Mouse (Mus musculus) retina, adult 2 months (tissue): ENCODE measurements around the gene Vav2.
A peak's percentile ranks its signal among the peaks of the same experiment; 100 is the strongest.

Experiments used
- DNase-seq: peaks from one replicate; pipeline ENCODE4 v3.0.0-alpha.2; 2012; ENCODE audit warnings: low read depth, low spot score

Gene Vav2

GRCm38 (mm10) chr2:27426855-27427457 is at the start of gene Vav2:
Gene Vav2 (minus strand): TSS chr2:27427033.
- peak; percentile 45 for DNase-seq

- DNase-seq: peak; percentile 82
Observed at GRCm38 (mm10) chr2:27475495-27476302, 48.9 kb upstream of the Vav2 start.

- peak; percentile 36 for DNase-seq
Observed at GRCm38 (mm10) chr2:27474621-27475484, 48.0 kb upstream of the Vav2 start.

GRCm38 (mm10) chr2:27473911-27474310 is 47.1 kb upstream of the Vav2 start:
- no peak for DNase-seq

- no peak for DNase-seq
Observed at GRCm38 (mm10) chr2:27473061-27473765, 46.4 kb upstream of the Vav2 start.

- DNase-seq: no peak
Observed at GRCm38 (mm10) chr2:27471170-27471584, 44.3 kb upstream of the Vav2 start.

GRCm38 (mm10) chr2:27470535-27470934 is 43.7 kb upstream of the Vav2 start:
- DNase-seq: no peak

- DNase-seq: no peak
Observed at GRCm38 (mm10) chr2:27469991-27470355, 43.1 kb upstream of the Vav2 start.

- no peak for DNase-seq
Observed at GRCm38 (mm10) chr2:27469292-27469990, 42.6 kb upstream of the Vav2 start.

GRCm38 (mm10) chr2:27462901-27463300 is 36.1 kb upstream of the Vav2 start:
- no peak for DNase-seq

- no peak for DNase-seq
Observed at GRCm38 (mm10) chr2:27461881-27462660, 35.2 kb upstream of the Vav2 start.

GRCm38 (mm10) chr2:27460651-27461050 is 33.8 kb upstream of the Vav2 start:
- no peak for DNase-seq

- DNase-seq: no peak
Observed at GRCm38 (mm10) chr2:27460163-27460562, 33.3 kb upstream of the Vav2 start.

GRCm38 (mm10) chr2:27459735-27460134 is 32.9 kb upstream of the Vav2 start:
- no peak for DNase-seq

GRCm38 (mm10) chr2:27450226-27450625 is 23.4 kb upstream of the Vav2 start:
- no peak for DNase-seq

GRCm38 (mm10) chr2:27447782-27448181 is 20.9 kb upstream of the Vav2 start:
- DNase-seq: no peak

GRCm38 (mm10) chr2:27446812-27447211 is 20.0 kb upstream of the Vav2 start:
- no peak for DNase-seq

GRCm38 (mm10) chr2:27445910-27446309 is 19.1 kb upstream of the Vav2 start:
- no peak for DNase-seq

GRCm38 (mm10) chr2:27443450-27443708 is 16.5 kb upstream of the Vav2 start:
- no peak for DNase-seq

- no peak for DNase-seq
Observed at GRCm38 (mm10) chr2:27442708-27443449, 16.0 kb upstream of the Vav2 start.
